Mouse (Mus musculus) layer of hippocampus, postnatal 10 days (tissue): ENCODE results near the gene 1700037H04Rik. TPM values are rescaled to one million over a fixed set of nuclear protein-coding genes. Genes with fewer than 3 reads are reported as not detected.
A peak's percentile ranks its signal among the peaks of the same experiment; 100 is the strongest.

Experiments
- DNase-seq, 2 experiments: peaks; one replicate each; pipeline ENCODE4 v3.0.0; 2021; ENCODE audit warnings: low spot score in 2 of 2
- long read RNA-seq: library from polyadenylated mRNA; stranded (forward); transcript quantifications from one replicate; pipeline ENCODE4 v2.0.0, GENCODE M21; 2023
- total RNA-seq, 2 experiments: library from RNA; stranded (reverse); gene quantifications; 2 replicates each; pipeline ENCODE4 v1.2.3; 2021

Gene 1700037H04Rik
- 10 to 100 TPM; 64.4 to 70.0 TPM for total RNA-seq
- long read RNA-seq, transcript 1700037H04Rik-202 (6 exons, 1,241 nt), result major isoform, 72 of 89 reads
- long read RNA-seq, partial matches to known transcripts, result 1 of 89 reads
- long read RNA-seq, other reads (novel, unspliced or antisense), result 12 of 89 reads

DNA sequence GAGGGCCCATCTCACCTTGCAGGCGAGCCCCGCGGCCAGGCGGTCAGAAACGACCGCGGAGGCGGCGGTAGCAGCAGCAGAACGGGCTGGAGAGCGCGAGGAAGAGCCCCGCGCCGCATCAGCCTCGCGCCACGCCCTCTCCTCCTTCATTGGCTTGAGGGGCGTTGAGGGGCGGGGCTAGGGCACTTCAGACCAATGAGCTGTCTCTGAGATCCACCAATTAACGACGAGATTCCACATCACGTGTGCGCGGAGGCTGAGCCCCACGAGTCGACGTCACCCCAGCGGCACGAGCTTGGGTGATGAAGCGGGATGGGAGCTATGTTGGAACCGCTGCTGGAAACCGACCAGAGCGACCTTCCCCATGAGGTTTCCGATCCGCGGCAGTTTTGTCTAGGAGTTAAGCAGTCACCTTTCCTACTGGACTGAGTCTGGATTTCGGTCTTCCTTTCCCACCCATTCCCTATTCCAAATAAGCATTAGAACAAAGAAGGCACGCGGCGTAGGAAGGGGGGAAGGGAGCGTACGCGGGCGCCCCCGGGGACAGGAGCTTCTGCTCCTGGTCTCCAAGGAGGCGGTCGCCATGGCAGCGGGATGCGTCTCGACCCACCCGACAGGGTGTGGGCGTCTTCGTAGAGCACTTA is at the start of gene 1700037H04Rik:
Gene 1700037H04Rik (minus strand): TSS at position 144 of the 644 bp plus-strand sequence.
- DNase-seq, result peak; percentile 94 to 97

DNA sequence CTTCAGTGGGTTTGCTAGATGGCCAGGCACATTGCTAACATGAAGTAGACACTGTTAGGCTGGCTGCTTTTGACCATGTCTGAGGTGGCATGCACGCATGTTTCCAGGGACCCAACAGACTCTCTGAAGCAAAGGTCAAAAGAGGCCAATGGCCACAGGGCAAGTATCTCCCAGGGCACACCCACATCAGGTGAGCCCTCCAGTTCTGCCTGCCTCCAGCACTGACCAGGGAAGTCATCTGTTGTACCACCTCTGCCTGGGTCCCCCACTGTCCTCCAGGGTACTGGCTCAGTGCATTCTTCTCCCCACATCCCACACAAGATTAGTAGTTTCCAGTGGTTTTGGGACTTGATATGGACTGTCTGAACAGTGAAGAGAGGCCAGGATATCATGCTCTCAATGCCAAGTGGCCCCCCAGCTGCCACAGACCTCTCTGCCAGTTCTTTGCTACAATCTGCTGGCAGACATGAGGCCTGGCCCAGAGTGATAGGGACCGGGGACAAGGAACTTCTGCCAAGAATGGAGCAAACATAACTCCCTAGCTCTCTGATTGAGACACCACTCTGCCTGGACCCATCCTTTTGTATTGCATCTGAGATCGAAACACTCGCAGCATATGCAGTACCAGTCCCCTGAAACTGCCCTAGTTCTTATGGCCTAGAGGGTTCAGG is 49.4 kb upstream of the 1700037H04Rik start:
- DNase-seq, result no peak

DNA sequence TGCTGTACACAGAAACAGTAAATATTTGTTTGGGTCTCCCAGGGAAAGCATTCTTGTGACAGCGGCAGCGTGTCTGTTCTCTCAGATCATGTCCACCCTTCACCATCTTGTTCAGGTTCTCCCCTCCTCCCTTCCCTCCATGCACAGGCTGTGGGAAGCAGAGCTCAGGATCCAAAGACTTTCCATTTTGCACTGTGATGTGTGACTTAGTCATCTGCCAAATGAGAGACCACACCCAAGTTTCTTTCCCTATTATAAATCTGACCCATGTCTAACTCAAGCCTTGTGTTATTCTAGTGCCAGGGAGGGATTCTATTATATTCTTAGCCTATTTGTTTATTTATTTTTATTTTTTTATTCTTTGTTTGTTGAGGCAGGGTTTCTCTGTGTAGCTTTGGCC is 48.5 kb upstream of the 1700037H04Rik start:
- no peak for DNase-seq

DNA sequence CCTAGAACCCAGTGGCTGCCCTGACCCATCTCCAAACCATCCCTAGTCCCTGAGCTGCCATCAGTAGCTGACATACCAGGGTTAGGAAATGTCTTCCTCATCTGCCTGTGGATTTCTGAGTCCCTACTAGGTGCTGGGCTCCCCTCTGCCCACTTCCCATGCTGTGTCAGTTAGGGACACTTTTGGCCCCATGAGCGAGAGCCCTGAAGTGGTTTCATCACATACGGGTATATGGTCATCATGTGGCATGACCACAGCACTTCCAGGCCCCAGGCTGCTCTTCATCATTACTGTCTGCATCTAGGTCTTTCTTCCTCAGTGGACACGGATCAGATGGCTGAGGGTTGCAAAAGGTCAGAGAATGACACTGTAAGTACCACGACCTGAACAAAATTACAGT is 46.9 kb upstream of the 1700037H04Rik start, which contains the start of gene Ap5s1:
Gene Ap5s1 (plus strand): TSS at position 301 of the 400 bp plus-strand sequence.
- DNase-seq, result no peak

DNA sequence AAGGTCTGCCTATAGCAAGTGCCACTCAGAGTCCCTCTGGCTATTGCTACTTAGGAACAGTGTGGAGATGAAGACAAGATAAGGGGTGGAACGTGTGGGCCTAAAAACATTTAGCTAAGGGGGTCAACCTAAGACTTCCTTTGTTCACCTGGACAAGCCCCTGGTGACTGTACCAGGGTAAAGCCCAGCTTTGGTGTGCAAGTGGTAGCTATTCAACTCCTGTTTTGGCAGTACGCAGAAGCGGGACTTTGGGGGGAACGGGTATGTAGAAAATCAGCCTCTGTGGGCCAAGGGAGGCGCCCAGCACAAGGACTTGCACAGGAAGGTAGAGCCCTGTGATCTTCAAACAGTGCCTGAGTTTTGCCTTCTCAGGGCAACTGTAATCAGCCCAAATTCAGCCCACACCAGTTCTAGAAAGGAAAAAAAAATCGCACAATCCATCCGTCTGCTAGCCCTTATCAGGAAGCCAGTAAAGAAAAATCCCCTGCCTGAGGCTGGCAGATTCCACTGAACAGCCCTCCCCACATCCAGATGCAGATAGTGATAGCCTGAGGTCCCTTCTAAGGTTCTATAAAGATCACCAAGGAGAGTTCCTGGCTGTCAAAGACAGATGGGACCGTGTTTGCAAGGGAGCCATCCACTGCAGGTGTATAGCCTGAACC is 45.8 kb upstream of the 1700037H04Rik start:
- no peak for DNase-seq

DNA sequence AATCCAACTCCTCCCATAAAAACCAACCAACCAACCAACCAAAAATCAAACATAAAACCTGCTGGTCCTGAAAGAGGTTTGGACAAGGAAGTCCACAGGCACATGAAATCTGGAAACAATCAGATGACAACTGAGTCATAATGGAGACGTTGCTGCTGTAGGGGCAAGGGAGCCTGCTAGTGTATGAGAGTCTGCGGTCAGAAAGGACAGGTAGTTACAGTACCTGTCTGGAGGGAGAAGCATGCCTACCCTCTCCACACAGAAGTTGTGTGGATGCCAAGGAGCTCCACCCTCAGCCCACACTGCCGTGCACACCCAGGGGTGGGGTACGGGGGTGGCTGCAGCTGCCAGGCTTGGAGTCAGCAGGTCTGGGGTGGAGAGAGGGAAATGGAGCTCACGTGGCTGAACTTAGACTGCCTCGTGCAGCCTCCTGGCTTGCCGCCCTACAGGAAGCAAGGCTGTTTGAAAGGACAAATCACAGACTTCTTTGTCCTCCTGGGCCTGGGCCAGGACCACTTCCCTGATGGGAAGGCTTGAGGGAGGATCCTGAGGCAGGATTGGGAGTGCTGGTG is 44.6 kb upstream of the 1700037H04Rik start:
- peak; percentile 84 to 87 for DNase-seq

DNA sequence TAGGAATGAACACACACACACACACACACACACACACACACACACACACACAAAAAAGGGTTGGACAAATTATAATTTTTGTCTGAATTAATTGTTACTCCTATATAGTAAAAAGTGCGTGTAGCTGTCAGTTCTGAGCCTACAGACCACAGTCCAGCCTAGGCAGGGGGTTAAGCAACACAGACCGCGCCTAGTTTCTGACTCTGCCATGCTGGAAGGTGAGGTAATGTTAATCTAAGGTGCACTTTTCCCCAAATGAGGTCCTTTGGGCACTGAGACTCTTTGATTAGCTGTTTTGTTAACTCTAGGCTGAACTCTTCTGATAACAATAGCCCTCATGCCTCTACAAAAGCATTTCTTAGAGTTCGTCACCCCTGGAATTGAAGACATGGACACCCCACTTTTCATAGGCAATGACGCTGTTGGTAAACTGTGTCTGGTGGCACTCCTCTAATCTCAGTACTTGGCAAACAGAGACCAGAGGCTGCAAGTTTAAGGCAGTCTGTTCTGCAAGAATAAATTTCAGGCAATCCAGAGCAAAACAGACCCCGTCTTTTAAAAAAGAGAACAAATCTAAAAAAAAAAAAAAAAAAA is 44.0 kb upstream of the 1700037H04Rik start:
- no peak for DNase-seq

DNA sequence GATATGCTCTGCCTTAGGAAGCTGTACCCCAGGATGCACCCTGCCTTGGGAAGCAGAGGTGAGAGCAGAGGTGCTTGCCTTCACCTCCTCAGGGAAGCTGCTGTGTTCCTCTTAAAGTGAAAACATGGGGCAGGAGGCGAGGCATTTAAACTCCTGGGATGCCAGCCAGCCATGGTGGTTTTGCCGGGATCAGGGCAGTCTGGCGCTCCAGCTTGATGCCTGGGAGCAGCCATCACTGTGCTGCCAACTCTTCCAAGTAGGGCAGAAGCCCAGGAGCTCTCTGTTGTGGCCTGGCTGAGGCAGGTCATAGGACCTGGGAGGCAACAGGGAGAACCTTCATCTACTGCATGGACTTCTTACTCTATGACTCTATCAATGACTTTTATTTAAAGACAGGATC is 41.4 kb upstream of the 1700037H04Rik start:
- DNase-seq, result no peak

DNA sequence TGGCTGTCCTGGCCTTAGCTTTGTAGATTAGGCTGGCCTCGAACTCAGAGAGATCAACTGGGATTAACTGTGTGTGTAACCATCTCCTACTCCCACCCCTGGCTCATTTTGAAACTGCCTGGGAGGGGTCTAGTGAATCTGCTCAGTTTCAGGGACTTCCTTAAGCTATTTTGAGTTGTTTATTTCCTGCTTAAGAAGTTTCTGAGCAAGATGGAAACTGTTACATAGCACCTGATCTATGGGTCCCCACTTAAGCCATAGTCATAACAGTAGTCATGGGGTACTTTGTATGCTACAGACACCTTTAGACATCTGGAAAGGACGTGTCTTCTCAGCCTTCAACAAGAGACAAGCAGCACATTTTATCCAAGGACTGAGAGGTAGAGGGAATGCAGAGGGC is 40.8 kb upstream of the 1700037H04Rik start:
- DNase-seq, result no peak

DNA sequence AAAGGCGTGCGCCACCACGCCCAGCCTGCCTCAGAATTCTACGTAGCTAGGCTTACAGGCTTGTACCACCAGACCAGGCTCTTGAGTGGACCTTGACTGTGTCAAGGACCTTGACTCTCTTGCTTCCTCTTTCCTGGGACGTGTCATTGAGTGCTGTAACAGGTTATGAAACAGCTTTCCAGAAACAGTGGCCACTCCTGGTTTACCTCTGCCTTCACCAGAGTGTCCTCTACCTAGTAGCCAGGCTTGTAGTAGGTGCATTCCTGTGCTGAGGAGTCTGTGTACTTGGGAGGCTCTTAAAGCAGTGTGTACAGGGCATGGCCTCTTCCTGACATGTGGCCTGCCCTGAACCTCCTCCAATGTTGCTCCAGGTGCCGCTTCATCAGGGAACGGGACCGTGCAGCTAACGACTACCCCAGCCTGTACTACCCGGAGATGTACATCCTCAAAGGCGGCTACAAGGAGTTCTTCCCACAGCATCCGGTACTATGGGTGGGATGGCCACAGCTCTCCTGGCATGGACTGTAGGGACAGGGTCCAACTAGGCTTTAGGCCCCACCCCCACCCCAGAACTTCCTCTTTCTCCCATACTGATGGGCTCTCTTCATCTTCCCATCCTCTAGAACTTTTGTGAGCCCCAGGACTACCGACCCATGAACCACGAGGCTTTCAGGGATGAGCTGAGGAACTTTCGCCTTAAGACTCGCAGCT is 36.9 kb upstream of the 1700037H04Rik start:
- no peak for DNase-seq

DNA sequence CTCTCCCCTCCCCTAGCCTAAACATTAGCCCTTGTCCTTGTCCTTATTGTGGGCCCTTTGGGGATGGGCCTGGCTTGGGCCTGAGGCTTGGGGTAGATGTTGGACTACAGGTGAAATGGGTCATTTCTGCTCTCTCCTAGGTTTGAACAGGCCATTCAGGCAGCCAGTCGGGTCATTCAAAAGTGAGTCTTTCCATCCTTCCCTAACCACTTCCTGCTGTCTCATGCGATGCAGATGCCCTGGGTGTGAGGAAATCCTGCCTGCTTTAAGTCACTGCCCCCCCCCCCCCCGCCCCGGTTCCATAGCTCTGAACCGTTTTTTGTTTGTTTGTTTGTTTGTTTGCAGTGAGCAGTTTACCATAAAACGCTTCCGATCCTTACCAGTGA is 31.1 kb upstream of the 1700037H04Rik start:
- no peak for DNase-seq

DNA sequence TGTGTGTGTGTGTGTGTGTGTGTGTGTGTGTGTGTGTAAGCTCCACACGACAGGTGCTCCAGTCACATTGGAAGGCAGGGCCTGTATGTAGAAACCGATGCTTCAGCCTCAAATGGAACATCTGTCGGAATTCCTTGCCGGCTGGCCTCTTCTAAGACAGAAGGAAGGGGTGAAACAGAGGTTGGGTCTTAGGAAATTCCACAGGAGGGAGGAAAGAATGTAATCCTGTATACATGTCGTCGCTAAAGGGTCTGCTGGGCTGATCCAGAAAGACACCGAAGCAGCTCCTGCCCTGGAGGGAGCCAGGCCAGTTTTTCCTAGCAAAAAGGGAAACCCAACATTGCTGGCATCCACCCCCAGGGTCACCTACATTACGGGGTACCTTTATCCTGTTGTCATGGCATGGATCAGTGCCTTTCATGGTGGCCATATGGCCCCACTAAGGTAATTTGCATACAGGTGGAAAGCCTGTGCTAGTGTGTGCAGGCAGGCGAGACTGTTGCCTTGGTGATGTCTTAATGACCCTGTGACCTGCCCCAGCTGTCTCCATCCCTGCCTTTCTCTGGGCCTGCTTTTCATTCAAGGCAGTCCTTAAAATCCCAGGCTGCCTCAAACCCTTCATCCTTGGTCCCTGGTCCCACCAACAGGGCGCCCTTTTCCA is 30.6 kb upstream of the 1700037H04Rik start:
- no peak for DNase-seq

DNA sequence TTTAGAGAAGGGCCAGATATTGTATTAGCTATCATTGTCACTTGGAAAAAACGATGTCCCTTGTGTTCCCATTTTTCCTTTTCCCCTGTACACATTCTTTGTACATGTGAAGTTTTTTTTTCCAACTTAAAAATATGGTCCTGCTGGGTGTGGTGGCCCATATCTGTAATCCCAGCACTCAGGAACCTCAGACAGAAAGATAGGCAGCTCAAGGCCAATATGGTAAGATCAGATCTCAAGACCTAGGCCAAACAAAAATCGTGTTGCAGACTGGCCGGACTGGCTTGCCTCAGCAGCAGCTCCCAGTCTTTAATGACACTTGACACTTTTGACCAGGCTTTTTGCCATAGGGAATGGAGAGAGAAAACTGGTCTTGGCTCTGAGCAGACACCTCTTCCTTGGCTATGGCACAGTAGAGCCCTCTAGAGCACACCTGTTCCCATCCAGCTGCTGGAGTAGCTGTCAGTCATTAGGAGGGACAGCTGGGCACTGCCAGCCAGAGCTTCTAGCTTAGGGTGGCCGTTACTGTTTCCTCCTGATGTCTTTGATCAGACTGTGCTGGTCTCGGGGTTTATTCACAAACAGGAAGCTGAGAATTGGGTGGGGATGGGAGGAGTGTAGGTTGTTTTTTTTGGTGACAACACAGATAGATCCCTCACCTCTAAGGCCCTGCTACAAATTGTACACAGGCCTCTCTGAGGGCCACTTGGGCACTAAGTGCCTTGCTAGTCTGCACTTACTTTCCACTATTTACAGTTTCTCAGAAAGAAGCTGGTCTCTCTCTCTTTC is 29.8 kb upstream of the 1700037H04Rik start:
- no peak for DNase-seq

DNA sequence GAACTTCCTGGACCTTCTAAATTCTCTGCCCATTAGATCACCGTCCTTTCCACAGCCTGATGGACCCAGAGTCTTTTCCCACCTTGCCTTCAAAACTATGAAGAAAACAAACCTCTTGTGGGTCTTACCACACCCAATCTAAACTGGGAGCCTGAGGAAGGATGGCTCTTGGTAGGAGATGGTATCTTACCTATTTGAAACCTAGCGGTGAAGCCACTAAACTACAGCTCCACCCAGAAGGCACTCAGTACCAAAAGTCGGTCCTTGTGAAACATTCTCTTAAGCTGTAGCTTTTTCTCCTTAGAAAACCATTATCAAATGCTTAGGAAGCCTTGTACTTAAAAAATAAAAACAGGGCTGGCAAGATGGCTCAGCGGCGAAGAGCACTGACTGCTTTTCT is 28.4 kb upstream of the 1700037H04Rik start:
- DNase-seq, result no peak

DNA sequence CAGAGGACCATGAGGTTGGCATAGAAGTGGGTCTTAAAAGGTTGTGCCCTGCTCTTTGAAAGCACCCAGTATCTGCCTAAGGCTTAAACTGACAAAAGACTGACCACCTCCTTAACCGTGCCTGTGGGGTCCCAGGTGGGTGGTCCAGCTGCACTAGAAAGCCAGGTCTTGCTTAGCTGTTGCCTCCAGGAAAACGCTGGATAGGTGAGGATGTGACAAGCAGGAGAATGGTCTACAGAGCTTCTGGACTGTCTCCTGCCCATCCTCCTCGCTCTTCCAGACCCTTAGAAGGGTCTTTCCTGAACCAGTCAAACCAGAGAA is 27.7 kb upstream of the 1700037H04Rik start:
- no peak for DNase-seq

DNA sequence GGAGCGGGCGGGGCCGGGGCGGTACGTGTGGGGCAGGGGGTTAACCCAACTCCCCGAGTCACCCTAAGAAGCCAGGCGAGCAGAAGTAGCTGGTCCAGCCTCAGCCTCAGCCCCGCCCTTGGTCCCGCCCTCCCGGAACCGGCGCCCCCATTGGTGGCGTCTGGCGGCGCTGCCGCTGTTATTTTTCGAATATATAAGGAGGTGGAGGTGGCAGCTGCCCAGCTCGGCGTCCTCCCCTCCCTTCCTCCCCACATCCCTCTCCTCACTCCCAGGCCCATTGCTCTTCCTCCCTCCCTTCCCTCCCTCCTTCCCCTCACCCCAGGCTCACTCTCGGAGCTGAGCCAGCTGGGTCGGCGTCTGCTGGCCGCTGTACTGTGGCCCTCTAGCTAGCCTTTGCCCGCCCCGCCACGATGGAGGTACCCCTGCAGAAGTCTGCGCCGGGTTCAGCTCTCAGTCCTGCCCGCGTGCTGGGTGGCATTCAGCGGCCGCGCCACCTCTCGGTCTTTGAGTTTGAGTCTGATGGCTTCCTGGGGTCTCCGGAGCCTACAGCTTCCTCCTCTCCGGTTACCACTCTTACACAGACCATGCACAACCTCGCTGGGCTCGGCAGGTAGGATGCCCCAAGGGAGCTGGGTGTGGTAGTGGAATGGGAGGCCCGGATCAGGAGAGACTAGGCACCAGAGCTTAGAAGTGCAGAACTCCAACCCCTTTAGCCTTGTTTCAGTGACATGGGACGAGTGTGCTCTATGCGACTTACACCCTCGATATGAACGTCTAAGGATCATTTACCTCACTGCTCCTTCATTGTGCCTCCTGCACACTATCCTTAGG is 27.1 kb upstream of the 1700037H04Rik start, which contains the start of the genes Cdc25b and Spef1:
Gene Cdc25b (plus strand): TSS at position 179 of the 831 bp plus-strand sequence.
Gene Spef1 (minus strand): TSS at position 512 of the 831 bp plus-strand sequence.
- DNase-seq, result peak; percentile 64 to 79

DNA sequence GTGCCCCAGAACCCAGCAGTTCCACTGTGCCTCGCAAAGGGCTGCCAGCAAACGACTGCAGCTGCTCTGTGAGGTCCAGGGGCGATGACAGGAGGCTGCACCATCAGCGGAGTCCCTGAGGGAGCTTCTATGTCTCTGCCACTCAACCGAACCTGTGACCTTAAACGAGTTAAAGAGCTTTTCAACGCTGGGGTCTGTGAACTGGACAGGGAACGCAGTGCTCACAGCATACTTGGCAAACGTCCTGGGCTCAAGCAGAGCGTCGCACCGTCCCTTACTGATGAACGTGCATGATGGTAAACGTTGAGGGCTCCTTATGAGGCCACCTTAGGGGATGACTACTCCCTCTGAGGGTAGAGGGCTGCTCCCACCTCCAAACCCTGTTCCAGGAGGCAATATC is 26.5 kb upstream of the 1700037H04Rik start:
- DNase-seq, result no peak

DNA sequence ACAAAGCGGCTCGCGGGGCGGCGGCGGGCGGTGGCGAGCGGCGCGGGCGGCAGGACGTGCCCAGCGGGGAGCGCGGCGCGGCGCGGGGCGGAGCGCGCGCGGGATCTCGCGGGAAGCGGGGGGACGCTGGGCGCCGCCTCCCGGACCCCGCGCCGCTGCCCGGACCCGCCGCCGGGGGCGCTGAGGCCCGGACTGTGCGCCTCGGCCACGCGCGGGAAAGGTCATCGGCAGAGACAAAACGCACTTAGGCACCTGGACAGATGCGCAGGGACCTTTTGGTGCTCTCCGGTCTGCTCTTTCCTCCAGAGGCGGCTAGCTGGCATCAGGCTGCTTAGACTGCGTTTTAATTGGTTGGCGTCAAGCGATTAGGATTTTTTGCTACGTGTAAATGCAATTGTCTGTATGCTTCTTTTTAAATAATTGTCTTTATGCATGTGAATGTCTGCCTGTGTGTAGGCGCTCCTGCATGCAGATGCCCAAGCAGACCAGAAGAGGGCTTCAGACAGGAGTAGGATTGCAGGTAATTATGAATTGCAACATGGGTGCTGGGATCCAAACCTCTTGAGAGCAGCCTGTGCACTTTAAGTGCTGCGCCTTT is 20.2 kb upstream of the 1700037H04Rik start, which contains the start of gene Cenpb:
Gene Cenpb (minus strand): TSS at position 78 of the 598 bp plus-strand sequence.
- peak; percentile 84 to 92 for DNase-seq
